Mouse (Mus musculus) kidney, postnatal 0 days (tissue): ENCODE measurements around the gene Kif3a. TPM values are rescaled to one million over a fixed set of nuclear protein-coding genes. Genes with fewer than 3 reads are reported as not detected.
A peak's percentile ranks its signal among the peaks of the same experiment; 100 is the strongest.
"Not testable (repeated sequence)": the region's sequence is repeated elsewhere in the genome, so short reads cannot be mapped to it uniquely, and the experiment has no call there.

Source experiments
- ATAC-seq: fragments of 200-750 bp; cut with Nextera tagmentation; replicated peaks from 2 replicates; pipeline ENCODE4 v1.8.0; 2017; ENCODE audit warnings: low read depth, moderate number of reproducible peaks, moderate TSS enrichment, moderate library complexity; ENCODE audit not compliant: low FRiP score
- DNase-seq: peaks from one replicate; pipeline ENCODE4 v3.0.0-alpha.2; 2016; ENCODE audit warnings: low spot score
- H3K27ac ChIP-seq: fragments of 300-500 bp; sonication (generic); 2 replicates; pipeline ENCODE4 v1.5.1; 2014; ENCODE audit warnings: mild to moderate bottlenecking
- H3K27me3 ChIP-seq: fragments of 300-500 bp; sonication (generic); 2 replicates; pipeline ENCODE4 v1.6.1; 2014; ENCODE audit warnings: low read length, mixed read lengths; ENCODE audit not compliant: insufficient read depth
- H3K36me3 ChIP-seq: fragments of 300-500 bp; sonication (generic); 2 replicates; pipeline ENCODE4 v1.6.1; 2014; ENCODE audit warnings: low read length, mixed read lengths; ENCODE audit not compliant: insufficient read depth
- H3K4me1 ChIP-seq: fragments of 300-500 bp; sonication (generic); replicated peaks from 2 replicates; pipeline ENCODE4 v1.6.1; 2014; ENCODE audit warnings: antibody characterized with exemption, low read length, mixed read lengths; ENCODE audit not compliant: insufficient read depth
- H3K4me2 ChIP-seq: fragments of 300-500 bp; sonication (generic); 2 replicates; pipeline ENCODE4 v1.6.1; 2014; ENCODE audit warnings: mild to moderate bottlenecking, low read length, moderate library complexity, mixed read lengths
- H3K4me3 ChIP-seq: fragments of 300-500 bp; sonication (generic); replicated peaks from 2 replicates; pipeline ENCODE4 v1.5.1; 2014; ENCODE audit warnings: low read depth, low read length
- H3K9ac ChIP-seq: fragments of 300-500 bp; sonication (generic); 2 replicates; pipeline ENCODE4 v1.6.1; 2014; ENCODE audit warnings: low read depth, low read length
- H3K9me3 ChIP-seq: fragments of 300-500 bp; sonication (generic); replicated peaks from 2 replicates; pipeline ENCODE4 v1.6.1; 2016; ENCODE audit warnings: low read length, inconsistent platforms, mixed read lengths
- CTCF ChIP-seq: IDR thresholded peaks from 2 replicates; pipeline ENCODE4 v1.5.1; 2016; ENCODE audit warnings: antibody characterized with exemption, low read depth, mild to moderate bottlenecking, moderate library complexity
- WGBS: fragments of 180-500 bp; shearing (Covaris S2); extraction: QIAGEN DNeasy Blood & Tissue Kit; methylation state at CpG from one replicate; pipeline ENCODE4 v1.1.7; 2014; 5-methylcytosine and 5-hydroxymethylcytosine counted together
- polyA plus RNA-seq: library from polyadenylated mRNA; unstranded; fragments of >200 nt; fragmentation: Nextera tagmentation; extraction: Ambion mirVana; gene quantifications from 2 replicates; pipeline ENCODE4 v1.2.1, GENCODE M21; 2015

The Kif3a gene
- polyA plus RNA-seq, 1 experiment from 2014 or later = 50.6 TPM

DNA sequence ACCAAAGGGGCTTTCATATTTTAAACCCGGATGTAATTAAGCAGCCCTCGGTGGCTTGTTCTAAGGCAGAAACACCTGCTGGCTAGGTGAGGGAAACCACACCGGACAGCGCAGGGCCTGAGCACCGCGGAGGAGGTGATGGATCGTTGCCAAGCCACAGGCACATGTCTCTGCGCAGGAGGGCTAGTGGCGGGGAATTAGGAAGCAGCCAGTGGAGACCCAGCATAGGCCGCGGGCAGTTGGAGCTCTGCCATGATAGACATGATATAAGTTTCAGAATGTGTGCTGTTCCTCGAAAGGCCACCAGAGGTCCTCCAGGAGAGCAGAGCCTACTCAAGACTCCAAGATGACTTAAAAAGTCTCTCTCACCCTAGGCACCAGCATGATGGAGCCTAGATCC, 15.4 kb upstream of the Kif3a start:
- TF ChIP-seq CTCF = peak; percentile 42
- H3K9ac ChIP-seq = no peak overlapping the region
- 70% methylated on average over 12 of the region's 12 CpGs for WGBS
- H3K4me3 ChIP-seq = no peak overlapping the region
- H3K27me3 ChIP-seq = no peaks in the 10 kb centered on the region
- H3K36me3 ChIP-seq = no peaks in the 10 kb centered on the region
- no peak; the same call in 1 of the 2 replicates for ATAC-seq
- no peaks in the 10 kb centered on the region for H3K9me3 ChIP-seq
- H3K4me1 ChIP-seq = no peaks in the 10 kb centered on the region
- no peak overlapping the region for H3K27ac ChIP-seq
- DNase-seq = peak; percentile 7
- no peak overlapping the region for H3K4me2 ChIP-seq

DNA sequence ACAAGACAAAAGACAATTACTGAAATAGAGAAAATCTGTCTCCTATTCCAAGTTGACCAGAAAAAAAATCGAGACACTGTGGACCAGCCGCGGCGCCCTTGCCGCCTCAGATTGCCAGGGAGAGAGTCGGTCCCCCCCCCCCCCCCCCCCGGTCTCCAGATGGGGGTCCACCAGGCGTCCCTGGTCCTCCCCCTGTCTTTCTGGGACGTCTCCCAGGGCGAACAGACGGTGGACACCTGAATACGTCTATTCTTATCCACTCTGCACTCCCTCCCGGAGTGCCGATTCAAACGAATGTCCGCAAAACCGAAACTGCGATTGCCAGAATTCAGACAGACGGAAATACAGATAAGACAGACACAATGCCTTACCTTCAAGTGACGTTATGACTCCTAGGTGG, 10.7 kb upstream of the Kif3a start:
- not testable (repeated sequence) for DNase-seq, H3K4me1 ChIP-seq, ATAC-seq, H3K4me2 ChIP-seq, H3K9ac ChIP-seq, H3K27me3 ChIP-seq, H3K4me3 ChIP-seq, H3K36me3 ChIP-seq, H3K9me3 ChIP-seq, H3K27ac ChIP-seq
- 95% methylated on average over 9 of the region's 20 CpGs for WGBS

DNA sequence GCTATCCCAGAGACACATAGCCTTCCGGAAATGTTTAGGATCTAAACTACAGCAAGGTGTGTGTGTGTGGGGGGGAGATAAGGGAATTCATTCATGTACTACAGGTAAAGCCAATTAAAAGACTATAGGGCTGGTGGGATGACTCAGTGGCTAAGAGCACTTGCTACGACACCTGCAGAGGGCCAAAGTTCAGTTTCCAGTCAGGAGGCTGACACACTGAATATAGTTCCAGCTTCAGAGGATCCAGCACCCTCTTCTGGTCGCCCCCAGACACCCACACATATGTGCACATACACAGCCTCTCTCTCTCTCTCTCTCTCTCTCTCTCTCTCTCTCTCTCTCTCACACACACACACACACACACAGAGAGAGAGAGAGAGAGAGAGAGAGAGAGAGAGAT, 9.2 kb upstream of the Kif3a start:
- 100% methylated on average over 1 of the region's 3 CpGs for WGBS
- H3K9ac ChIP-seq, DNase-seq, H3K27ac ChIP-seq, H3K36me3 ChIP-seq, H3K4me2 ChIP-seq, H3K9me3 ChIP-seq, H3K4me3 ChIP-seq, ATAC-seq, H3K27me3 ChIP-seq, H3K4me1 ChIP-seq: not testable (repeated sequence)

DNA sequence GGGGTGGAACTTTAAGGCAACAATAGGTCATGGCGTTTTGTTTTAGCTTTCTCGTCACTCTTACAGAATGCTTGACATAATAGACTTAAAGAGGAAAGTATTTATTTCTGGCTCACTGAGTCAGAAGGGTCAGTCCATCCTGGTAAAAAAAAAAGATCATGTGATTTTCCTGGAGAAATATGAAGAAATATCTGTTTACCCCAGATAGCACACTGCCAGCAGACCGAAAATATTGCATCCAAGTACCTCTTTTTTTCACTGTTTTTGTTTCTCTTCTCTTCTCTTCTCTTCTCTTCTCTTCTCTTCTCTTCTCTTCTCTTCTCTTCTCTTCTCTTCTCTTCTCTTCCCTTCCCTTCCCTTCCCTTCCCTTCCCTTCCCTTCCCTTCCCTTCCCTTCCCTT, 7.2 kb upstream of the Kif3a start:
- not testable (repeated sequence) for ATAC-seq, H3K4me2 ChIP-seq, H3K27ac ChIP-seq, DNase-seq, H3K9me3 ChIP-seq, H3K4me3 ChIP-seq, H3K27me3 ChIP-seq, H3K9ac ChIP-seq, H3K36me3 ChIP-seq, H3K4me1 ChIP-seq
- 86% methylated on average over 1 of the region's 3 CpGs for WGBS

DNA sequence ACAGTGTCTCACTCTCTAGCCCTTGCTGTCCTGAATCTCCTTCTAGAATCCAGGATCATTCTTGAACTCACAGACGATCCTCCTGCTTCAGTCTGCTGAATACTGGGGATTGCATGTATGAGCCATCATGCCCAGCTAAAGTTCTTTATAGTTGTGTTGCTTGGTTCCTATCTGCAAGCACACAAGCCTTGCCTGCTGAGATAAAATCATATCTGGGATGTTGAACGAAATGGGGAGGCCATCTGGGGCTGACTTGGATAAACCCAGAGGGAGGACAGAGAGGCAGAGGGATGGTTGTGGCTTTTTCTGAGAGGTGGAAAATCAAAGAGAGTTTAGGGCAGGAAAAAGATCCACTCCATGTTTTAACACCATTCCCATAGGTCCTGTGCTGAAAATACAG, 5.2 kb upstream of the Kif3a start:
- Histone ChIP-seq H3K36me3 (no peaks in the 10 kb centered on the region), H3K27ac (no peak overlapping the region), H3K9ac (no peak overlapping the region), H3K27me3 (no peaks in the 10 kb centered on the region), H3K4me3 (no peak overlapping the region), H3K4me2 (no peak overlapping the region), H3K9me3 (no peaks in the 10 kb centered on the region), H3K4me1 (no peaks in the 10 kb centered on the region)
- DNase-seq (no peak), ATAC-seq (no peak)
- 75% methylated on average over 2 of the region's 2 CpGs for WGBS
- no peak for TF ChIP-seq CTCF

DNA sequence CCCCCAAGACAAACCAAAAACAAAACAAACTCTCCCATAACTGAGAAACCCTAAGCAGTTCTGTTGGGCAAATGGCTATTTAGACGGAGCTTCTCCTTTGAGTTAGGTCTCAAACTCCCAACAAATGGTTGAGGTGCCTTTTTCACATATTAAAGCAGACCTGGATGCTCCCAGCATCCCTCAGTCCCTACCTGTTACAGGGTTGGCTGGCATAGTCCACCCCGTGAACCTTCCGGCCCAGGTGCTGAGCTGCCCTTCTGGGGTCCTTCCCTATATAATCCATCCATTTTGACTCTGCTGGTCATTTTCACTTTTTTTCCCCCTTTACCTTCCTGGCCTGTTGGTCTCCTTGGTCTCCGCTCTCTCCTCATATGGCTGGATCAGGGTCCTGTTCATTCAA, 533 bp upstream of the Kif3a start:
- no peak for TF ChIP-seq CTCF
- no peak for ATAC-seq
- 83% methylated on average over 4 of the region's 4 CpGs for WGBS

DNA sequence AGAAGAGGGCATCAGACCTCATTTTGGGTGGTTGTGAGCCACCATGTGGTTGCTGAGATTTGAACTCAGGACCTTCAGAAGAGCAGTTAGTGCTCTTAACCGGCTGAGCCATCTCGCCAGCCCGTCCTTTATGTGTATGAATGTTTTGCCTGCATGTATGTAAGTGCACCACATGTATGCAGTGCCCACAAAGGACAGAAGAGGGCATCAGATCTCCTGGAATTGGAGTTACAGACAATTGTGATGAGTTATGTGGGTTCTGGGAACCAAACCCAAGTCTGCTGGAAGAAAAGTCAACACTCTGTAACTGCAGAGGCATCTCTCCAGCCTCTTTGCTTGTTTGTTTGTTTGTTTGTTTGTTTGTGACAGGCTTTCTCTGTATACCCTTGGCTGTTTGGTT, 13.4 kb downstream of the Kif3a start:
- no peak; the same call in 1 of the 2 replicates for TF ChIP-seq CTCF
- DNase-seq (no peak), ATAC-seq (no peak)
- Histone ChIP-seq H3K9ac (no peak overlapping the region), H3K4me3 (no peak overlapping the region), H3K36me3 (peaks cover 23% of the 10 kb centered on the region), H3K4me1 (no peaks in the 10 kb centered on the region), H3K27ac (no peak overlapping the region), H3K9me3 (no peaks in the 10 kb centered on the region), H3K4me2 (no peak overlapping the region), H3K27me3 (no peaks in the 10 kb centered on the region)
- 99% methylated on average over 3 of the region's 3 CpGs for WGBS

More for the DNA sequence above, 533 bp upstream of the Kif3a start:
- peaks cover 6% of the 10 kb centered on the region; the same call in 1 of the 2 replicates for H3K4me1 ChIP-seq
- no peak overlapping the region for H3K27ac ChIP-seq
- no peak for DNase-seq
- H3K27me3 ChIP-seq = no peaks in the 10 kb centered on the region
- H3K4me2 ChIP-seq = peak overlapping the region; percentile 91
- peak overlapping the region; percentile 90 for H3K4me3 ChIP-seq
- no peaks in the 10 kb centered on the region for H3K9me3 ChIP-seq
- H3K36me3 ChIP-seq = 0 out of 2 replicates have a peak, but pooled peaks cover 5% of the 10 kb centered on the region
- H3K9ac ChIP-seq = 0 out of 2 replicates have a peak overlapping the region, but pooled peaks have one; percentile 23
